Mouse (Mus musculus): ENCODE data around the gene Kcnab1. TPM values are rescaled to one million over a fixed set of nuclear protein-coding genes. Genes with fewer than 3 reads are reported as not detected.
A peak's percentile ranks its signal among the peaks of the same experiment; 100 is the strongest.

Kcnab1 gene
- polyA plus RNA-seq, 1 experiment from 2014 or later, result 5.5 TPM

DNA sequence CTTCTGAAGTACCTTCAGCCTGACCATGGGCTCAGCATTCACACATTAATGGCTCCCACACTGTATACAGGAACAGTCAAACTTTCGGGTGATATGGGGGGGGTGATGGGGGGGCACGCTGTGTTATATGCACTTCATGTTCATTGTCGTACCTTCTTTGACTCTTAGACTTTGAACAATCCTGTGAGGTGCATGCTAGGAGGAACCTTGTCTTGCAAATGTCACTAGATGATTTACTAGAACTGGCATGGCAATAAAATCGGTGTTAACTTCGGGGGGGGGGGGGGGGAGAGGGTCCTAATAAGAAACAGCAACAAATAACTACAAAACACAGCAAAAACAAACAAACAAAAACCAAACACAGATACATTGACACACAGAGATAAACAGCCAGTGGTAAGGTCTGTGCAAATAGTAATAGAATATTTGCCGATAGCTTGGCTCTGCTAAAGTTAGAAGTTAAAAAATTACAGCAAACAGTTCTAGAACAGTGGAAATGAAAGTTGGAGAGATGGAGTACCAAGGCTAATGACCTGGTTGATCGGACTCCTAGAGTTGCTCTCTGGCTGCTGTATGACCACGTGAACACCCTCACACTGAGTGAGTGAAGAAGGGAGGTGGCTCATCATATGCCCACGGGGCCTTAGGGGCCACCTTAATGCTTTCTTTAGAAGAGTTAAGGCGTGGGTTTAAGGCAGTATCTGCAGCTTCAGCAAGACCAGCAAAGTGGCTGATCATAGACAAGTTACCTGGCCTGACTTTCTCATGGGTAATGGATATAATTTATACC is 256.9 kb downstream of the Kcnab1 start:
- H3K4me3 ChIP-seq, result no peak overlapping the region
- 91% methylated on average over 10 of the region's 10 CpGs for WGBS
- no peak overlapping the region for H3K27ac ChIP-seq
- DNase-seq (ENCODE audit: low spot score), result no peak
- peaks cover 34% of the 10 kb centered on the region for H3K36me3 ChIP-seq
- H3K9me3 ChIP-seq, result no peaks in the 10 kb centered on the region
- no peaks in the 10 kb centered on the region for H3K27me3 ChIP-seq (ENCODE audit: insufficient read depth, poor library complexity, severe bottlenecking)
- no peaks in the 10 kb centered on the region; the same call in 1 of the 2 replicates for H3K4me1 ChIP-seq (replicated peaks)

DNA sequence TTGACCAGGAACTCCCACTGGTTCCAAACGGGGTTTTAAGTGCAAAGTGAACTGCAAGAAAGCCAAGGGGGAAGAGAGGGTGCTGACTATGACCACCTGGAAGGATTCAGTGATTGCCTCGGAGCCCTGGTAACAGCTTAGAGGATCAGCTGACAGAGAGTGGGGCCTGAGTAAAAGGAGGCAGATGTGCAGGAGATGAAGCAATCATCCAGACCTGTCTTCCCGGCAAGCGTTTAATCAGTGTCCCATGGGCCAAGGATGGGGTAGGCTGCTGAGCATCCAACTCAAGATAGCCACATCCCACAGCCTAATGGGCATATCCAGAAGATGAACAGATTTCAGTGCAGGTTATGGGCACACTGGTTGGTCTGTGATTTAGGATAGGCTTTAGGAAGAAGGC is 258.8 kb downstream of the Kcnab1 start:
- Histone ChIP-seq H3K27me3 (ENCODE audit: insufficient read depth, poor library complexity, severe bottlenecking) (no peaks in the 10 kb centered on the region), H3K36me3 (peaks cover 47% of the 10 kb centered on the region), H3K9me3 (no peaks in the 10 kb centered on the region), H3K4me3 (no peak overlapping the region), H3K27ac (no peak overlapping the region), H3K4me1 (replicated peaks) (no peaks in the 10 kb centered on the region; the same call in 1 of the 2 replicates)
- 76% methylated on average over 4 of the region's 4 CpGs for WGBS
- DNase-seq (ENCODE audit: low spot score), result no peak

DNA sequence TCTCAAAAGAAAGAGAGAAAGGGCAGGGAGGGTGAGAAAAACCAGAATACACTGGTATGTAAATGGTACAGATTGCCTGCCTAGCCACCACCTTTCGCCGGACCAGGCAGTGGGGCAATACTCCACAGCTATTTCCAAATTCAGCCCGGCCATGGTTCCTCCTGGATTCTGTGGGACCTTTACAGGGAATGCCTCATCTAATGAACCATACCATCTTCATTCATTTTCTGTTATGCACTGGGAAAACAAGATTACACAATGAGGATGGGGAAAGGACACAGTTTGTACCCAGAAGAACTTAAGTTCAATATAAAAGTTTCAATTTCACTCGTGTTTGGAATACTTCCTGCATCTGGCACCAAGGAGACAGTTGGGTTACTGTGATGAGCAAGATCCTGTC is 263.4 kb downstream of the Kcnab1 start:
- no peak overlapping the region for H3K4me3 ChIP-seq
- WGBS, result 93% methylated on average over 4 of the region's 4 CpGs
- no peaks in the 10 kb centered on the region for H3K9me3 ChIP-seq
- no peak overlapping the region for H3K27ac ChIP-seq
- DNase-seq (ENCODE audit: low spot score), result no peak
- H3K36me3 ChIP-seq, result peaks cover 65% of the 10 kb centered on the region
- peaks cover 11% of the 10 kb centered on the region for H3K4me1 ChIP-seq (replicated peaks)
- H3K27me3 ChIP-seq (ENCODE audit: insufficient read depth, poor library complexity, severe bottlenecking), result no peaks in the 10 kb centered on the region

DNA sequence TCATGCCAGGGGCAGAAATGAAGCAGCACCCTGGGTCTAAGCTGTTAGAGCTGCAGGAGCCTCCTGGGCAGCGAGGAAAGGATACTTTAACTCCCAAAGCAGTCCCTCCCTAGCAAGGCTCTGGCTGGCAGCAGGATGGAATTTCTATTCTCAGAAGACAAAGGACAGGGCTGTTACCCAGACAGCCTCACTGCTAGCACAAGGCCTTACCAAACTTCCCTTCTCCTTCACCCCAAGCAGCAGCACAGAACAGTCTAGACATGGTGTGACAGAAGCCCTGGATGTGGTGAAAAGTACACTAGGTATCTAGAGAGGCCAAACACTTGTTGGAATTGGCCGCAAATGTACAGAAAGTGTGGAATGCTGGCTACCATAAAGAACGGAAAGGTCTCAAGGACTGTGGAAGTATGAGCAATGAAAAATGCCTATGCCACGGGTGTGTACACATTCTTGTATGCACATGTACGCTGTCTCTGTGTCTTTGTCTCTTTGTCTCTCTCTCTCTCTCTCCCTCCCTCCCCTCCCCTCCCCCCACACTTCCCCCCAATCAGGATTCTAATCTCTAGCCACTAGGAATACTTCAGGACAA is 264.5 kb downstream of the Kcnab1 start:
- WGBS, result 79% methylated on average over 5 of the region's 5 CpGs
- Histone ChIP-seq H3K9me3 (no peaks in the 10 kb centered on the region), H3K27ac (0 out of 2 replicates have a peak overlapping the region, but pooled peaks have one; percentile 59), H3K27me3 (ENCODE audit: insufficient read depth, poor library complexity, severe bottlenecking) (no peaks in the 10 kb centered on the region), H3K4me3 (no peak overlapping the region), H3K36me3 (peaks cover 68% of the 10 kb centered on the region), H3K4me1 (replicated peaks) (peaks cover 11% of the 10 kb centered on the region)
- DNase-seq (ENCODE audit: low spot score), result no peak

DNA sequence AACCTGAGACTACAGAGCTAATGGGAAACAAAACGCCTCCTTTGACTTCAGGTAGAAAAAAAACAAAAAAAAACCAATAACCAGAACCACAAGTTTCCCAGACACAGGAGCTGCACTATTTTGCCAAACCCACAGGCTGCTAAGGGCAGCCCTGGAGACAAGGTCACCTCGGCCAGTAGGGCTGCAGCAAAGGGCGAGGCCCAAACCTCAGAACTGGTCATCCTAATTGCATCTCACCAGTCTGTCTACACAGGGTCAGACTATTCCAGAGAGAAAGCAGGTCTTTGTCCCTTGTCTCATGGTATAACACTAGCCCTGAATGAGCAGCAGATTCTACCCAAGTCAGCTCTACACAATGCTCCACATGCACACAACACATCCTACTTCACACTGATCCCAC is 265.5 kb downstream of the Kcnab1 start:
- Histone ChIP-seq H3K4me1 (replicated peaks) (peaks cover 11% of the 10 kb centered on the region), H3K27ac (no peak overlapping the region), H3K9me3 (no peaks in the 10 kb centered on the region), H3K36me3 (peaks cover 78% of the 10 kb centered on the region), H3K27me3 (ENCODE audit: insufficient read depth, poor library complexity, severe bottlenecking) (no peaks in the 10 kb centered on the region), H3K4me3 (no peak overlapping the region)
- DNase-seq (ENCODE audit: low spot score), result no peak
- WGBS, result 79% methylated on average over 3 of the region's 3 CpGs

DNA sequence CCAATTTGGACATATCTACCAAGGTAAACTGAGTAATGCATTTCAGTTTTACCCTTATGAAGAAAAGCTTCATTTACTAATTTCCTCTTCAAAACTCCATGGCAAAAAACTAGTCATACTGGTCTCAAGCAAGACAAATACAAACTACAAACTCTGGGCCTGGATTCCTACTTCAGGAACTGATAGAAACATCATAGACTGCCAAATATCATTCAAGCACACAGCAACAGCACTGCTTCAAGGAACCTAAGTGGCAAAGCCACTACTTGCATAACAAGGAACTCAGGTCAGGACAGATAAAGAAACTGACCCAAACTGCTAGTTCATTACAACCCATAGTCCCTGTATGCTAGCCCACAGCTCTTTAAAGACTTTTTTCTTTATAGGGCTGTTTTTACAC is 269.5 kb downstream of the Kcnab1 start:
- Histone ChIP-seq H3K27ac (no peak overlapping the region), H3K9me3 (no peaks in the 10 kb centered on the region), H3K4me3 (no peak overlapping the region), H3K36me3 (peaks cover 77% of the 10 kb centered on the region), H3K27me3 (ENCODE audit: insufficient read depth, poor library complexity, severe bottlenecking) (no peaks in the 10 kb centered on the region), H3K4me1 (replicated peaks) (peaks cover 6% of the 10 kb centered on the region)
- no peak for DNase-seq (ENCODE audit: low spot score)

DNA sequence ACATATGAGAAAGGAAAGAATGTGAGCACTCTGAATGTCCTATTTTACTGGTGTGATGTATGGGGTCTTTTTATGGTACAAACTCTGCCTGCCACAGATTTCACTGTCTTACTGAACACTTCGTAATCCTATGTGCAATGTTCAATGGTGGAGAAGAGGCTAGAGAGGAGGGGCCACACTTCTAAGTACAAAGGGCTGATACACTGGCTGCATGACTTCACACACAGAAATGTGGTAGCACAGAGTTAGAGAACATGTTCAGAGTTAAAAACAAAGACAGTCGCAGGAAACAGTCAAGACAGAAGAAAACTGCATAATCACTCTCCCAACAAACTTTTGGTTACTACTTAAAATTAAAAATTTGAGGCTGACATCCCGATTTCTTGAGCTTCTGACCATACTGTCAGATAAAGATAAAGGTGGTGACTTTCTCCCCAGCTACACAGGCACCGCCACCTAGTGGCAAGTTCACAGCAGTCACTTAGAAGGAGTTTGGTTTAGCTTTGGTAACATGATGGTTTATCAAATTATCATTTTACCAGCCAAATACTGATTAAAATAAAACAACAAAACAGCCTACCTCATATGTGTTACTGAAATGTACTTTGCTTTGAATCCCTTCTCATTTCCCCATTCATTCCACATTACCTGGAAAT is 270.8 kb downstream of the Kcnab1 start:
- peaks cover 87% of the 10 kb centered on the region for H3K36me3 ChIP-seq

DNA sequence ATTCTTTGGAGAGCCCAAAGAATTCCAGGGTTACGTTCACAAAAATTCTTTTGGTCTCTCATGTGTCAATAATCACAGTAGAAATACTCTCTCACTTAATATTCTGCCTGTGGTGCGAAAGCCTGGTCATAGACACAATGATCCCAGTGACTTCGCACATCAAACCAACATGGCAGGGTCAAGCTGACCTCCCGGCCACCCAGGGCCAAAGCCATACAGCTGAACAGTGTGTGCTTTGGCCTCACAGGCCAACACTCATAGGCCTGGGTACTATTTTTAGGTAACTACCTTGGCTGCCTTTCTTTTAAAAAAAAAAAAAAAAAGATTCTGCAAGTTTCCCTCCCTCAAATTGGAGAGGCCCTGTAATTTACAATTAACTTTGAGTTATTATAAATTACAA is 271.9 kb downstream of the Kcnab1 start:
- Histone ChIP-seq H3K9me3 (no peaks in the 10 kb centered on the region), H3K27ac (no peak overlapping the region), H3K4me3 (no peak overlapping the region), H3K4me1 (replicated peaks) (no peaks in the 10 kb centered on the region), H3K27me3 (ENCODE audit: insufficient read depth, poor library complexity, severe bottlenecking) (no peaks in the 10 kb centered on the region), H3K36me3 (peaks cover 91% of the 10 kb centered on the region)
- DNase-seq (ENCODE audit: low spot score), result no peak
- 73% methylated on average over 4 of the region's 4 CpGs for WGBS

More for the DNA sequence above, 270.8 kb downstream of the Kcnab1 start:
- 76% methylated on average over 4 of the region's 4 CpGs for WGBS
- no peak for DNase-seq (ENCODE audit: low spot score)
- Histone ChIP-seq H3K4me3 (no peak overlapping the region), H3K9me3 (no peaks in the 10 kb centered on the region), H3K4me1 (replicated peaks) (no peaks in the 10 kb centered on the region), H3K27ac (no peak overlapping the region), H3K27me3 (ENCODE audit: insufficient read depth, poor library complexity, severe bottlenecking) (no peaks in the 10 kb centered on the region)

DNA sequence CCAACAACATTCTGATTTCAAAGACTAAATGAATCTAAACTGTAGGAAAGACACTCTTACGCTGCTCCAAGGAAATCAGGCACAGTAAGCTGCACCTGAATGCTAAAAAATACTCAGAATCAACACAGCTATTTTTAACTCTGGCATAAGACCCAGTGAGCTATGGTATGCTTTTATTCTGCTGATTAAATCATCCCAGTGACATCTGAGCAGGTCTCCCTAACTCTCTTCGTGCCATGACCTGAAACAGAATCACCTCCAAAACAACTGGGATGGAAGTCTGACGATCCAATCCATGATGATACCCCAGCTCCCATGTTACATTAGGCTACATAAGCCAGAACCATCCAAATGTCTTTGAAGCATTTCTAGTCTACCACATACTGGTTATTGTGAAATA is 275.2 kb downstream of the Kcnab1 start:
- H3K27me3 ChIP-seq (ENCODE audit: insufficient read depth, poor library complexity, severe bottlenecking), result no peaks in the 10 kb centered on the region
- WGBS, result 95% methylated on average over 3 of the region's 3 CpGs
- no peak overlapping the region for H3K4me3 ChIP-seq
- no peak overlapping the region for H3K27ac ChIP-seq
- no peak for DNase-seq (ENCODE audit: low spot score)
- no peaks in the 10 kb centered on the region for H3K4me1 ChIP-seq (replicated peaks)
- H3K9me3 ChIP-seq, result no peaks in the 10 kb centered on the region
- H3K36me3 ChIP-seq, result peaks cover 99% of the 10 kb centered on the region

DNA sequence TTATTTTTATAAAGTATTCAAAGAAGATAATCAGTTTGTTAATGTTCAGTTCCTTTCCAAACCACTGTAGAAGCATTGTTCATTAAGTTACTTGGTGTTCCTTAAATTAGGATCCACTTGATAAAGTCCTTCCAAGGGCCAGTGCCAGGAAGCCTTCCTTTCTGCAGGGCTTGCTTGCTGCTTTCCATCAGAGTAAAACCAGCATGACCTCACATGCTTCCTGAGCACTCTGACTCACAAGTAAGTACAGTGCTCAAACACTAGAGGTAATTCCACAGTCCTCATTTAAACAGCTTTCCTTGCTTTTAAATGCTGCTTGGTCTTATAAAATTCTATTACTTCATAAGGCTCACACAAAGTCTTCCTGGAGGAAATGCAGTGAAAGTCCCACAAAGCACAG is 276.6 kb downstream of the Kcnab1 start:
- H3K27me3 ChIP-seq (ENCODE audit: insufficient read depth, poor library complexity, severe bottlenecking), result no peaks in the 10 kb centered on the region
- no peaks in the 10 kb centered on the region for H3K9me3 ChIP-seq
- no peak for DNase-seq (ENCODE audit: low spot score)
- no peak overlapping the region for H3K4me3 ChIP-seq
- no peak overlapping the region for H3K27ac ChIP-seq
- H3K4me1 ChIP-seq (replicated peaks), result peaks cover 6% of the 10 kb centered on the region; the same call in 1 of the 2 replicates
- H3K36me3 ChIP-seq, result peaks cover 98% of the 10 kb centered on the region

DNA sequence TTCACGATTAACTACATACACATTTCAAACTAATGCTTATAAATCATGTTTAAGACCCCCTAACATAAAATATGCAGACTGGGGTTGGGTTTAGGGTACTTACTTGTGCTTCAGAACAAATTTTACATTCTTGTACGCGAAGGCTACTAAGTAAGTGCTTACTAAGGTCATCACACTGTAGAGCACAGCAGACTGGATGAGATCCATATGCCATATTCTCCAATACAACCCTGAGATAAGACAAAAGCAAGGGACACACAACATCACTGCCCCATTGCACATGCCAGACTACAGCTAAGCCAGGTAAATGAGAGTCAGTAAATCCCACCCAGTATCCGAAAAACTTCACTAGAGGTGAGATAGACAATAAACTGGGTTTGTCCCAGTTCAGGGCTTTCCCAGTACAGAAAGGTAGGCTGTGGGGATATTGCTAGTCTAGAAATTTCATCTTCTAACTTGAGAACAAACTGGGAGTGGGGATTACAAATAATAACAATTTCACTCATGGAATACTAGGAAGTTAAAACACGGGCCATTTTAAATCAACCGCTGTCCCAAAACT is 282.1 kb downstream of the Kcnab1 start:
- peak overlapping the region; percentile 90 for H3K4me3 ChIP-seq
- H3K27me3 ChIP-seq (ENCODE audit: insufficient read depth, poor library complexity, severe bottlenecking), result no peaks in the 10 kb centered on the region
- no peak for DNase-seq (ENCODE audit: low spot score)
- WGBS, result 45% methylated on average over 6 of the region's 6 CpGs
- peak overlapping the region; percentile 95 for H3K27ac ChIP-seq
- peaks cover 43% of the 10 kb centered on the region for H3K36me3 ChIP-seq
- peaks cover 14% of the 10 kb centered on the region for H3K4me1 ChIP-seq (replicated peaks)
- no peaks in the 10 kb centered on the region for H3K9me3 ChIP-seq

DNA sequence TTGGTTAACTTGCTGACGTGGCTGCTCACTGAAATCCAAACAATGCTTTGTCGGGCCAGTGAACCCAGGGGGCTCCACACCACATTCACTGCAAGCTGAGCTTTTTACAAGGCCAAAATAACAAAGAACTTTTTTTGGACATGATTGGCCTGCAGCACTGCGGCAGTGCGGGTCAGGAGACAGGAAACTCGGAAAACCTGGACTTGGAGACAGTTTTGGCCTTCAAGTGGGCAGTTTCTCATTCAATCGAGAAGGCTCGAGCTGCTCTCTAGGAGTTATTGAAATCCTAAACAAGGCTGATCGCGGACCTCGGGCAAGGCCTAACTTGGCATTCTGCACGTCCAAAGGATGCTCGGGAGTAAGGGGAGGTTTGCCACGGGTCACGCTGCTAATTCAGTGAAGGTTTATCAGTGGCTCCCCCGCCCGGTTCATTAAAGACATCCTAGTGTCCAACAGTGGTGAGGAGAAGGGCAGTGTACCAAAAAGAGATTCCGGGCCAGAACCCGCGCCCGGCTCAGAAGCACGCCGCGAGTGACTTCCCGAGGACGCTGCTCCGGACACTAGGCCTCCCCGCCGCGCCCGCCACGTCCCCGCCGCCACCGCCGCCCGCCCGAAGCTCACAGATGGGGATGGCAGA is 282.7 kb downstream of the Kcnab1 start:
- no peak for DNase-seq (ENCODE audit: low spot score)
- no peaks in the 10 kb centered on the region for H3K9me3 ChIP-seq
- peaks cover 14% of the 10 kb centered on the region for H3K4me1 ChIP-seq (replicated peaks)
- H3K4me3 ChIP-seq, result peak overlapping the region; percentile 90
- peak overlapping the region; percentile 95 for H3K27ac ChIP-seq
- under 1% methylated on average over 37 of the region's 37 CpGs for WGBS
- no peaks in the 10 kb centered on the region for H3K27me3 ChIP-seq (ENCODE audit: insufficient read depth, poor library complexity, severe bottlenecking)
- peaks cover 37% of the 10 kb centered on the region for H3K36me3 ChIP-seq

Data from hindbrain, embryonic 10.5 days (tissue).